8 mouse cellular contexts compared by ENCODE assay signal in genomic region chr6:117254620-117255228, GRCm38 (mm10).
A peak's percentile ranks its signal among the peaks of the same experiment; 100 is the strongest.
DNase-seq lines count a peak whose midpoint lies in the region; ATAC-seq lines count a peak whose summit lies in the region.

No protein-coding gene starts in this region.

- DNase-seq in neural tube, embryonic 10.5 days (ENCODE audit: extremely low spot score, low spot score), result no peak
- peak; percentile 58 for DNase-seq in cerebellum, adult 9-11 months
- peak; percentile 53 for DNase-seq in layer of hippocampus, adult 9-10 months (ENCODE audit: low spot score)
- peak; percentile 85 for DNase-seq in midbrain, embryonic 14.5 days
- DNase-seq in embryo, embryonic 9.5 days (ENCODE audit: extremely low spot score), result no peak
- DNase-seq in spleen, postnatal 36 days (ENCODE audit: low spot score in 2 of 2), result no peak

- no peak overlapping the region for H3K27ac ChIP-seq in neural tube, embryonic 12.5 days
- H3K27ac ChIP-seq in heart, embryonic 13.5 days (replicated peaks), result peak overlapping the region; percentile 59
- no peak overlapping the region for H3K27ac ChIP-seq in midbrain, embryonic 14.5 days (replicated peaks; ENCODE audit: low read depth, low read length)

- WGBS in neural tube, embryonic 12.5 days, result 89% methylated on average over 3 of the region's 3 CpGs
- WGBS in heart, embryonic 13.5 days, result 33% methylated on average over 3 of the region's 3 CpGs
- 60% methylated on average over 3 of the region's 3 CpGs for WGBS in midbrain, embryonic 14.5 days

- H3K4me2 ChIP-seq in neural tube, embryonic 12.5 days (replicated peaks), result no peak overlapping the region
- no peak overlapping the region for H3K4me2 ChIP-seq in heart, embryonic 13.5 days
- no peak overlapping the region for H3K4me2 ChIP-seq in midbrain, embryonic 14.5 days (ENCODE audit: low read length)

- no peaks in the 10 kb centered on the region for H3K9me3 ChIP-seq in neural tube, embryonic 12.5 days
- H3K9me3 ChIP-seq in heart, embryonic 13.5 days, result no peaks in the 10 kb centered on the region
- no peaks in the 10 kb centered on the region for H3K9me3 ChIP-seq in midbrain, embryonic 14.5 days (ENCODE audit: control insufficient read depth, low read length)

- H3K27me3 ChIP-seq in neural tube, embryonic 12.5 days (replicated peaks), result no peaks in the 10 kb centered on the region
- H3K27me3 ChIP-seq in heart, embryonic 13.5 days (replicated peaks), result no peaks in the 10 kb centered on the region
- H3K27me3 ChIP-seq in midbrain, embryonic 14.5 days (ENCODE audit: control insufficient read depth, insufficient read depth, low read length), result no peaks in the 10 kb centered on the region

- no peak overlapping the region for H3K4me3 ChIP-seq in neural tube, embryonic 12.5 days
- H3K4me3 ChIP-seq in heart, embryonic 13.5 days, result no peak overlapping the region
- no peak overlapping the region for H3K4me3 ChIP-seq in midbrain, embryonic 14.5 days (replicated peaks; ENCODE audit: low read depth, low read length)

- H3K4me1 ChIP-seq in neural tube, embryonic 12.5 days, result no peaks in the 10 kb centered on the region
- H3K4me1 ChIP-seq in heart, embryonic 13.5 days, result peaks cover 60% of the 10 kb centered on the region
- H3K4me1 ChIP-seq in midbrain, embryonic 14.5 days (ENCODE audit: control insufficient read depth, insufficient read depth, low read length), result no peaks in the 10 kb centered on the region

- no peaks in the 10 kb centered on the region for H3K36me3 ChIP-seq in neural tube, embryonic 12.5 days
- no peaks in the 10 kb centered on the region for H3K36me3 ChIP-seq in heart, embryonic 13.5 days
- no peaks in the 10 kb centered on the region for H3K36me3 ChIP-seq in midbrain, embryonic 14.5 days (ENCODE audit: control insufficient read depth, insufficient read depth, low read length)

- no peak overlapping the region for H3K9ac ChIP-seq in neural tube, embryonic 12.5 days
- no peak overlapping the region for H3K9ac ChIP-seq in heart, embryonic 13.5 days
- H3K9ac ChIP-seq in midbrain, embryonic 14.5 days (replicated peaks; ENCODE audit: low read length), result no peak overlapping the region

- ATAC-seq in neural tube, embryonic 12.5 days (ENCODE audit: low FRiP score, low read depth), result 0 out of 2 replicates have a peak, but pooled peaks have one; percentile 29
- no peak for ATAC-seq in heart, embryonic 13.5 days (ENCODE audit: extremely low read depth, insufficient number of reproducible peaks, low FRiP score, low TSS enrichment)
- peak; percentile 71; the same call in 1 of the 2 replicates for ATAC-seq in midbrain, embryonic 14.5 days (ENCODE audit: low FRiP score, low TSS enrichment)

Comparison
In these comparisons a context has a peak if more than half of its experiments do, and no peak if none do; other contexts are left out.
1. DNase-seq: peak in cerebellum, adult 9-11 months (single experiment), layer of hippocampus, adult 9-10 months (single experiment) and midbrain, embryonic 14.5 days (single experiment); none in neural tube, embryonic 10.5 days (single experiment), embryo, embryonic 9.5 days (single experiment) and spleen, postnatal 36 days (0 of 2).